Comparison of ENCODE assay signal across 27 mouse cellular contexts in the genomic region with DNA sequence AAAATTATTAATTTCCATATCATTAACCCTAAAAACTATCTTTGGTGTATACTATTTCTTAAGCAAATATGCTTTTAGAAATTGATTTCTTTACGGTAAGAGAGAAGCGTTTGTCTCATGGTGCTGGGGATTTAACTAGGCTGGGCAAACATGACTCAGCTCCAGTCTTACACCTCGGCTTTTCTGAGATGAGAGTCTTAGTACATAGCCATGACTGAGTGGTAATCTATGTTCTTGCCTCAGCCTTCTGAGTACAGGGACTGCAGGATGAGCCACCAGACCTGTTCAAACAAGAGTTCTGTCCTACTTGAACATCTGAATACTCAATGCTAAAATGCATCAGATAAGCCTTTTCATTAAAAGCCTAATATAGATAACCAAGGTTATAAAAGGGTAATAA. TPM values are rescaled to one million over a fixed set of nuclear protein-coding genes. Genes with fewer than 3 reads are reported as not detected.
DNase-seq lines count a peak whose midpoint lies in the region; ATAC-seq and TF ChIP-seq lines count a peak whose summit lies in the region.
"Had no signal": no experiment of that assay in that cellular context is flagged by ENCODE, and none has a peak within 500 bp of the region (broad histone marks: within the 10 kb centered on the region; RNA-seq: fewer than 3 reads in every experiment).

No protein-coding gene starts in this region.

- no peak for TF ChIP-seq CTCF in G1E (IDR thresholded peaks at IDR 0.05; ENCODE audit: low read depth, low read length)

- H3K4me3 ChIP-seq in G1E (ENCODE audit: low read depth, low read length) = no peak overlapping the region
- no peak overlapping the region for H3K4me3 ChIP-seq in liver, embryonic 15.5 days (replicated peaks)
- H3K4me3 ChIP-seq: embryonic facial prominence, embryonic 13.5 days; erythroblast, embryonic 14.5 days; forebrain, embryonic 12.5 days; hindbrain, embryonic 15.5 days; megakaryocyte, embryonic 14.5 days; midbrain, embryonic 13.5 days; neural tube, embryonic 13.5 days had no signal

- DNase-seq in 416B (ENCODE audit: low read depth) (peak; percentile 67), G1E (ENCODE audit: low spot score) (no peak), liver (peak; percentile 23)
- no peak for DNase-seq in layer of hippocampus, adult 18-20 months (ENCODE audit: low spot score in 2 of 2)
- DNase-seq in right cerebral cortex, postnatal 14 days = no peak
- DNase-seq in T-cell, adult 2 months (ENCODE audit: low spot score) = no peak
- DNase-seq in adrenal gland, adult 8-10 months = no peak
- DNase-seq: adrenal gland, postnatal 36 days; cerebellum, adult 8-10 months; cerebellum, postnatal 36 days; embryo, embryonic 11 days; forebrain, postnatal 0 days; gastrocnemius, postnatal 14 days; kidney, adult 11 months; kidney, postnatal 14 days; left cerebral cortex, postnatal 4 days; lung, embryonic 14.5 days had no signal

- H3K9me3 ChIP-seq in G1E (replicated peaks) = no peaks in the 10 kb centered on the region
- H3K9me3 ChIP-seq in liver, embryonic 15.5 days (replicated peaks) = no peaks in the 10 kb centered on the region
- H3K9me3 ChIP-seq: embryonic facial prominence, embryonic 13.5 days; forebrain, embryonic 12.5 days; hindbrain, embryonic 15.5 days; megakaryocyte, embryonic 14.5 days; midbrain, embryonic 13.5 days; neural tube, embryonic 13.5 days had no signal

- ATAC-seq in G1E (ENCODE audit: extremely low read depth, insufficient number of reproducible peaks, low FRiP score, poor library complexity, severe bottlenecking) = peak; percentile 57
- peak; percentile 74 for ATAC-seq in liver, embryonic 15.5 days (ENCODE audit: insufficient read depth)
- ATAC-seq: forebrain, postnatal 0 days; inflammation-experienced regulatory T-cells, adult 6 months; midbrain, embryonic 13.5 days had no signal

- H3K9ac ChIP-seq in liver, embryonic 15.5 days = no peak overlapping the region
- H3K9ac ChIP-seq: embryonic facial prominence, embryonic 13.5 days; forebrain, embryonic 12.5 days; forebrain, postnatal 0 days; hindbrain, embryonic 15.5 days; lung, embryonic 14.5 days; midbrain, embryonic 13.5 days; neural tube, embryonic 13.5 days had no signal

- H3K27me3 ChIP-seq in G1E (ENCODE audit: insufficient read depth, low read length) = no peaks in the 10 kb centered on the region
- H3K27me3 ChIP-seq in liver, embryonic 15.5 days = no peaks in the 10 kb centered on the region
- H3K27me3 ChIP-seq: CH12.LX; embryonic facial prominence, embryonic 13.5 days; forebrain, embryonic 12.5 days; hindbrain, embryonic 15.5 days; megakaryocyte, embryonic 14.5 days; midbrain, embryonic 13.5 days; neural tube, embryonic 13.5 days had no signal

- peaks cover 53% of the 10 kb centered on the region for H3K4me1 ChIP-seq in G1E (ENCODE audit: insufficient read depth, low read depth, low read length)
- peaks cover 51% of the 10 kb centered on the region for H3K4me1 ChIP-seq in liver, embryonic 15.5 days (replicated peaks)
- H3K4me1 ChIP-seq: embryonic facial prominence, embryonic 13.5 days; forebrain, embryonic 12.5 days; hindbrain, embryonic 15.5 days; midbrain, embryonic 13.5 days had no signal

- 40% methylated on average over 3 of the region's 3 CpGs for WGBS in liver, embryonic 15.5 days (ENCODE audit: insufficient replicate concordance)

- H3K27ac ChIP-seq in liver, embryonic 15.5 days (replicated peaks) = 0 out of 2 replicates have a peak overlapping the region, but pooled peaks have one; percentile 51
- H3K27ac ChIP-seq: embryonic facial prominence, embryonic 13.5 days; forebrain, embryonic 12.5 days; hindbrain, embryonic 15.5 days; midbrain, embryonic 13.5 days; neural tube, embryonic 13.5 days had no signal

- H3K4me2 ChIP-seq in liver, embryonic 15.5 days = no peak overlapping the region
- H3K4me2 ChIP-seq: embryonic facial prominence, embryonic 13.5 days; forebrain, embryonic 12.5 days; hindbrain, embryonic 15.5 days; lung, embryonic 14.5 days; midbrain, embryonic 13.5 days; neural tube, embryonic 13.5 days had no signal

- peaks cover 42% of the 10 kb centered on the region for H3K36me3 ChIP-seq in G1E (replicated peaks)
- peaks cover 34% of the 10 kb centered on the region for H3K36me3 ChIP-seq in liver, embryonic 15.5 days (replicated peaks)
- H3K36me3 ChIP-seq: forebrain, embryonic 12.5 days; hindbrain, embryonic 15.5 days had no signal

RNA-seq across cellular contexts. Expression of a gene that starts 24.3 kb away (rescaled TPM):
- total RNA-seq in G1E (2014; fragmentation: Nextera tagmentation) (569 and 608 TPM in 2 replicates), G1E (2017) (323 and 358 TPM in 2 replicates)
- 135 and 136 TPM in 2 replicates for polyA plus RNA-seq in G1E (2012)
- polyA plus RNA-seq in liver, embryonic 15.5 days (2015; fragmentation: Nextera tagmentation; extraction: Ambion mirVana) = 50.5 and 60.6 TPM in 2 replicates
- total RNA-seq in layer of hippocampus, adult 18-20 months (2021) = 10 to 100 TPM; 37.4 to 41.8 TPM
- 100 to 1,000 TPM in 3 of 4 experiments, 10 to 100 TPM in 1; 89.8 to 110 (median 102) TPM for total RNA-seq in adrenal gland, adult 8-10 months (2022)

RNA-seq across cellular contexts. Expression of a gene that starts 56.5 kb away (rescaled TPM):
- total RNA-seq in G1E (2014; fragmentation: Nextera tagmentation) = 25.0 and 38.5 TPM in 2 replicates
- 17.9 and 18.5 TPM in 2 replicates for total RNA-seq in G1E (2017)
- 1.9 and 2.0 TPM in 2 replicates for polyA plus RNA-seq in G1E (2012)
- 19.2 and 19.6 TPM in 2 replicates for polyA plus RNA-seq in liver, embryonic 15.5 days (2015; fragmentation: Nextera tagmentation; extraction: Ambion mirVana)
- total RNA-seq in layer of hippocampus, adult 18-20 months (2021) = 10 to 100 TPM; 26.2 to 28.6 TPM
- total RNA-seq in adrenal gland, adult 8-10 months (2022) = 10 to 100 TPM; 63.8 to 85.7 (median 71.5) TPM

Comparison
In these comparisons a context has a peak if more than half of its experiments do, and no peak if none do; other contexts are left out.
1. DNase-seq: peak in 416B (single experiment) and liver (single experiment); none in G1E (single experiment), layer of hippocampus, adult 18-20 months (0 of 2), right cerebral cortex, postnatal 14 days (single experiment), T-cell, adult 2 months (single experiment) and adrenal gland, adult 8-10 months (single experiment).